Mouse (Mus musculus) testis, postnatal 14 days (tissue): Measurements from ENCODE around the gene Olfr1509.
"Not testable (repeated sequence)": the region's sequence is repeated elsewhere in the genome, so short reads cannot be mapped to it uniquely, and the experiment has no call there.

Experiments
- DNase-seq: peaks from one replicate; pipeline ENCODE4 v3.0.0; 2021; ENCODE audit warnings: low spot score

Olfr1509 gene

DNA sequence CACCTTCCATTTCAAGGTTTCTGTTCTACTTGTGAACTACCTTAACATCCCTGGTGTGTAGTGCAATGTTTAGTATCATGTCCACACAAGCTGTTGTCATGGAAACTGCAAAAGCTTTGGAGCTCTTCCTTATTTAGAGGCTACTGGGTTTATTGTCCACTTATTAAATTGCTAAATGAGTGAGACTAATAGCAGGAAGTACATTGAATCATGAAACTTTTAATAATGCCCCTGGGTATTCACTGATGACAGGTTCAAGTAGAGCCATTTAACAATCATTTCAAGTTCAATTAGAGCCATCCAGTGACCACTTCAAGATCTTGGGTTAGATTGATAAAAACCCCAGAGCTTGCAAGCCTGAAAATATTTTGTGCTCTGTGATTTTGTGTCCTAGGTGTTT, at the start of gene Olfr1509:
TSS of gene Olfr1509 (plus strand) at position 301 of the 400 bp plus-strand sequence.
- DNase-seq, result no peak

DNA sequence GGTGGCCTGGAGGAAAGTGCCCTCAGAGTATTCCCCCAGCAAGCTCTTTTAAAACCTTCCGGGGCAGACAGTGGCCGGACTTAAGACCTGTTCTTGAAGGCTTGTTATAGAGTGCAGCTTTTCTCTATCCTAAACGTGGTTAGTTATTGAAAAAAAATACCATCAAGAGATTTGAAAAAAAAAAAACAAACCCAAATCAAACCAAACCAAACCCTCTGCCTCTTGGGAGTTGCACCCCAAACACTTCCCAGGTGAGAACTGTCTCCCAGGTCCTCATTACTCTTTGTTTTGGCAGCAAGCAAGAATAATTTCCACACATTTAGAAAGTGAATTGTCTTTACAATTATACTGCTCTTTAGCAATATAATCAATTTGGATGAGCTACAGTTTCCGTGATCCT, 45.5 kb upstream of the Olfr1509 start, which contains the start of gene Olfr1511:
TSS of gene Olfr1511 (minus strand) at position 101 of the 400 bp plus-strand sequence.
- DNase-seq, result no peak

DNA sequence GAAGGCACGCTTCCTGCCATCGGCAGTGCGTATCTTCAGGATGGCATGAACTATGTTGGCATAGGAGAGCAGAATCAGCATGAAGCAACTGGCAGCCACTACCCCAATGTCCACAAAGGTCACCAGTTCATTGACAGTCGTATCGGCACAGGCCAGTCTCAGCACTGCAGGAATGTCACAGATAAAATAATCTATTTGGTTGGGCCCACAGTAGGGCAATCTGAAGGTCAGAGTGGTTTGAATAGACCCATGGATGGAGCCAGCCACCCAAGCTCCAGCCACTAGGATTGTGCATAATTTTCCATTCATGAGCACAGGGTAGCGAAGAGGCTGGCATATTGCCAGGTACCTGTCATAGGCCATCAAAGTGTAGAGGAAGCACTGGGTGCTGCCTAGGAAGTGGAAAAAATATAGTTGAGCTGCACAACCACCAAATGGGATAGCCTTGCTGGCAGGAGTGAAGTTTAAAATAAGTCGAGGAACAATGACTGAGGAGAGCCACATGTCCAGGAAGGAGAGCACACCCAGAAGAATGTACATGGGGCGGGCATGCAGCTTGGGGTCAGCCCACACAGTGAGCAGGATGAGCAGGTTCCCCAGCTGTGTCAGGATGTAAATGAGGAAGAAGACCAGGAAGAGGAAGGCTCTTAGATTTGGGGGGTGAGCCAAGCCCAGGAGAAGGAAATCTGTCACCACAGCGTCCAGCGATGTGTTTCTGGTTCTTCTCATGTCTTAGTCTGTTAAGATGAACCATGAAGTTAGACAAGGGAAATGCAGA, 32.5 kb upstream of the Olfr1509 start:
- DNase-seq, result not testable (repeated sequence)

DNA sequence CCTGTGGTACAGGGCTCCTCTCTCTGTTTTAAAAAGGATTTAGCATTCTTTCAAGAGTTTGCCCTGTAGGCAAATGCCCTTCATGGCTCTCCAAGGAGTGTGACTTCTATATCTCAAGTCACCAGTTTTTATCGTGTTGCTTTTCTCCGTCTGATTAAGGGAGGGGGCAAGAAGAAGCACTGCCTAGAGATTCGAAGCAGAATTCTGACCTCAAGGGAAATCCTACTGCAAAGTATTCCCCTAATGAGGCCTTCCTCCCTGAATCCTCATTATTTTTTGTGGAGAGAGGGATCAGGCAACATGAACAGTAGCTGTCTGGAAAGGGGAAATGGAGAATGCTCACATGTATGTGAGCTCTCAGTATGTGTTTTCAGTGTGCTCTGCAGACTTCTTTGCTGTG, 28.5 kb upstream of the Olfr1509 start, which contains the start of gene Olfr1510:
TSS of gene Olfr1510 (minus strand) at position 101 of the 400 bp plus-strand sequence.
- no peak for DNase-seq

DNA sequence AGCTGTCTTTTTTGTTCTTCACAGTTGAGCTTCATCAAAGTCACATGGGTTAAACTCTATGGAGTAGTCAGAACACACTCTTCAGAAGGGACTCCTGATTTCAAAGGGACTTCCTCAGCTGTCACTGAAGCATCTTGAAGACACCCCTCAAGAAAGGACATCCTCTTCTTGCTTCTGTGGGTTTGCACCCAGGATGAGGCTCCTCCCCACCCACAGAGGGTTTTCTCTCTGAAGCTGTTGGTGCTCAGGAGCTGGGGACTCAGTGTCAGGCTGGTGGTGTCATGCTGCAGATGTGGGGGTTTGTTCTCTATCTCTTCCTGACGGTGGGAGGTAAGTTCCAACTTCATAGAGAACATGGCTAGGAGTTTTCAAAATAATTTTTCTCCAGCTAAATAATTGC, 15.1 kb upstream of the Olfr1509 start:
- DNase-seq, result no peak

DNA sequence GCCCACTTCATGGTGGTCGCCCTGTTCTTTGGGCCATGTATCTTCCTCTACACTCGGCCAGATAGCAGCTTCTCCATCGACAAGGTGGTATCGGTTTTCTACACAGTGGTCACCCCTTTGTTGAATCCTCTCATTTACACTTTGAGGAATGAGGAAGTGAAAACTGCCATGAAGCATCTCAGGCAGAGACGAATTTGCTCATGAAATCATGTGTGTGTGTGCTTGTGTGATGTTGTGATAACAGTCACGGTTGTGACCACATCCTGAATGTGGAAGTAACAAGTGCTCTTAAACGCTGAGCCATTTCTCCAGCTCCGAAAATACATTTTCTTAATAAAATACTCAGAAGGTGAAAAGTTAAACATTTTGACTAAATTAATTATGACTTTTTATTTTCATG, 8.3 kb downstream of the Olfr1509 start:
- DNase-seq, result no peak

DNA sequence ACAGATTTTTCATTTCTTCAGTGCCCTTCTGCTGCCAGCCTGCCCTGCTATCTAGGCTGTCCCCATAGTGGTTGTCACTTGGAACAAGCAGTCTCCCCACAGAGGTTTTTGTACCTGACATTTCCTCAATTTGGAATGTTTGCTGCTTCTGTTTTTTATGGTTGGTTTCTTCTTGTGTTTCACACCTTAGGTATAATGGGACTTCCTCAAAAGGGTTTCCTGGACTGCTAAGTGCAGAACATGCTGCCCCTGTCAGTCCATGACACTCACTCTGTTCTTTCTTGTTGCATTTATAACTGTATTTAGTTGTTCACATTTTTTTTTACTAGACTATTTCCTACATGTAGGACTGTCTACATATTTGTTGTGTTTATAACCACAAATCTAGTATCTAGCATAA, 19.1 kb downstream of the Olfr1509 start:
- DNase-seq, result no peak

DNA sequence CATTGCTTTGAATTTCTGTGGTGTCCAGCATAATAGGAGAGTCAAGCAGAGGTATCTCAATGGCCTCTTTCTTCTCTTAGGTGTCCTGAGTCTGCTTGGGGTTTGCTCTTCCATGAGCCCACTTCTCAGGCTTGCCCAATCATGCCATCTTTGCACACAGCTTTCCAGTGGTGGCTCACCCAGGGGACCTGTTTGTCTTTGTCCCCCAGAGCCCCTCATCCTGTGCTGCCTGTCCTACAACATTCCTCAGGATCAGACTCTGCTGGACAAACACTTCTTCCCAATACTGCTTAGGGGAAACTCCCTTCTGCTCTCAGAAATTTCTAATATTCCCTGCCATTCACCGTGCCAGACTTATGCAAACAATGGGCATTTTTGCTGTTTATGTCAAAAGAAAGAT, 22.9 kb downstream of the Olfr1509 start:
- DNase-seq, result no peak

DNA sequence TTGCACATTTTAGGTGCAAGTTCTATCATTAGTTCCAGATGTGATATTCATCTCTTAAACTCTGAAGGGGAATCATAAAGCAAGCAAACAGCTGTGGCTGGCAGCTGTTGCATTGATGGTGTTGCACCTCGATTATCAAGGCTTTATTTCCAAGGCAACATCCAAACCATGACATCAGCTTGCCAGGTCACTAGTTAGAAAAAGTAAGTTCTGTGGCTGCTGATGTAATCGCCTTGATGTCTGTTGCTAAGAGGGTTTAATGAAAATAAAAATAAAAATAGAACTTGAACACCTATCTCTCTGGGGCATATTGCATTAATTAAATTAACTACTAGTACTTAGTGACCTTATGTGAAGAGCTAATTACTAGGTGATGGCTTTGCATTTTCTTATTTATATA, 24.6 kb downstream of the Olfr1509 start, which contains the start of gene Olfr1508:
TSS of gene Olfr1508 (minus strand) at position 101 of the 400 bp plus-strand sequence.
- DNase-seq, result no peak

DNA sequence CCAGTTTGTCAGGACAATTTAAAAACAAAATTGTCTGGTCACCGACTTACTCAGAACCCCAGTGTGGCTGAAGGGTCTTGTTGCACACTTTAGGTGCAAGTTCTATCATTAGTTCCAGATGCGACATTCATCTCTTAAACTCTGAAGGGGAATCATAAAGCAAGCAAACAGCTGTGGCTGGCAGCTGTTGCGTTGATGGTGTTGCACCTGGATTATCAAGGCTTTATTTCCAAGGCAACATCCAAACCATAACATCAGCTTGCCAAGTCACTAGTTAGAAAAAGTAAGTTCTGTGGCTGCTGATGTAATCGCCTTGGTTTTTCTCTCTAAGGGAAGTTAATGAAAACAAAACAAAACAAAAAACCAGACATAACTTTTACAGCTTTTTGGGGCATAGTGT, 52.7 kb downstream of the Olfr1509 start, which contains the start of gene Olfr1507:
TSS of gene Olfr1507 (minus strand) at position 234 of the 400 bp plus-strand sequence.
- DNase-seq, result no peak
